9 mouse cellular contexts compared by ENCODE assay signal in the genomic region with DNA sequence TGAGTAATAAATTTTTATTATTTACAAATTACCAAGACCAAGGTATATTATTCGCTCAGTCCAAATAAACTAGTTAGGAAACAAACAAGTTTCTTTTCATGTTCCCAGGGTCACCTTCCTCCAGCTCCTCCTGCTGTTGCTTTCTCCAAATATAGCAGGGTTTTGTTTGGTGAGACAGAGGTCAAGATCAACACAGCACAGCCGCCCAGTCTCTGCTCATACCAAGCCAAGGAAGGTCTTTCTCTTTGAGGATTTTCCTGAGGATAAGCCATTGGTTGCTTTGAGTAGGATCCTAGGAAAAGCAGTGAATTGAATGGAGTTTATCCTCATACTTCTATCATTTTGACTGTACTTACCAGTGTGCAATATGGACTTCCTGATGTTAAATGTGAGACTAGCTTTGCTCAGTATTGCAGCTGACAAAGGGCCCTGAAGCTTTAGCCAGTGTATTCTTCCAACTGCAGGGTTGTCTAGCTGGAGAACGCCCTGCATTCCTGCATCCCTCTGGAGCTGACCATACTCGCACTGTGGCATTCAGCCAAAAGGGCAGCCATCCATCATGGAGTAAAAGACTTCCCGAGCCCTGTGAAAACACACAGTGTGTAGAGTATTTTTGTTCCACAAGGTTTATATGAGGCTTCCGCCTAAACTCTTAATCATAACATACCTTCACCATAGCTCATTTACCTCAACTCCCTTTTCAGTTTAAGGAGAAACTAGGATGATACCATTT. TPM values are rescaled to one million over a fixed set of nuclear protein-coding genes. Genes with fewer than 3 reads are reported as not detected.
DNase-seq lines count a peak whose midpoint lies in the region; ATAC-seq lines count a peak whose summit lies in the region.
"Had no signal": no experiment of that assay in that cellular context is flagged by ENCODE, and none has a peak within 500 bp of the region (broad histone marks: within the 10 kb centered on the region; RNA-seq: fewer than 3 reads in every experiment).

No protein-coding gene starts in this region.

- no peaks in the 10 kb centered on the region for H3K9me3 ChIP-seq in heart, embryonic 10.5 days
- H3K9me3 ChIP-seq: midbrain, embryonic 15.5 days had no signal

- ATAC-seq in frontal cortex, adult (ENCODE audit: low TSS enrichment) = no peak
- no peak for ATAC-seq in erythroid progenitor cell, adult 5-6 weeks (replicated peaks; ENCODE audit: low FRiP score, poor library complexity, severe bottlenecking)
- ATAC-seq: midbrain, embryonic 15.5 days had no signal

- no peaks in the 10 kb centered on the region for H3K27me3 ChIP-seq in heart, embryonic 10.5 days (ENCODE audit: insufficient read depth, poor library complexity, severe bottlenecking)
- H3K27me3 ChIP-seq: midbrain, embryonic 15.5 days had no signal

- intact Hi-C loops in heart, postnatal 14 days (cut with DNase I) = no loop called here

- peak; percentile 50 to 64 for DNase-seq in heart, postnatal 14 days
- no peak for DNase-seq in heart, embryonic 10.5 days (ENCODE audit: low spot score)
- peak; percentile 77 for DNase-seq in adrenal gland, adult 2 months
- DNase-seq in kidney, adult 18-20 months = peak; percentile 74
- DNase-seq in lung, postnatal 36 days = peak; percentile 71
- DNase-seq in left cerebral cortex, adult 8-10 months (ENCODE audit: low spot score in 2 of 2) = no peak

- peaks cover 16% of the 10 kb centered on the region; the same call in 1 of the 2 replicates for H3K4me1 ChIP-seq in heart, embryonic 10.5 days
- H3K4me1 ChIP-seq: midbrain, embryonic 15.5 days had no signal

- 58% methylated on average over 6 of the region's 6 CpGs for WGBS in heart, embryonic 10.5 days

- H3K4me3 ChIP-seq in heart, embryonic 10.5 days = no peak overlapping the region
- H3K4me3 ChIP-seq: midbrain, embryonic 15.5 days had no signal

- no peak overlapping the region for H3K27ac ChIP-seq in heart, embryonic 10.5 days
- H3K27ac ChIP-seq: midbrain, embryonic 15.5 days had no signal

- H3K36me3 ChIP-seq in heart, embryonic 10.5 days = no peaks in the 10 kb centered on the region
- H3K36me3 ChIP-seq: midbrain, embryonic 15.5 days had no signal

RNA-seq across cellular contexts. Expression of a gene that starts 10.3 kb away (rescaled TPM):
- 1 to 10 TPM; 5.1 to 5.5 TPM for total RNA-seq in heart, postnatal 14 days (2021)
- polyA plus RNA-seq in heart, embryonic 10.5 days (2016; fragmentation: Nextera tagmentation; extraction: Ambion mirVana) = 0.20 and 0.30 TPM in 2 replicates
- total RNA-seq in adrenal gland, adult 2 months (2021) = 1 to 10 TPM; 1.8 to 3.5 TPM
- polyA plus RNA-seq in adrenal gland, adult 2 months (2012; rRNA removed) = 0.74 and 0.84 TPM in 2 replicates
- total RNA-seq in left cerebral cortex, adult 8-10 months (2022) = 1 to 10 TPM in 1 of 4 experiments, under 1 TPM in 3; 0.59 to 1.0 (median 0.80) TPM
- total RNA-seq in erythroid progenitor cell, adult 5-6 weeks (2015; ENCODE audit: low replicate concordance) = not detected in 2 replicates
- not detected in 2 replicates for total RNA-seq in erythroid progenitor cell, adult 5-6 weeks (2017; ENCODE audit: low replicate concordance)

RNA-seq across cellular contexts. Expression of a gene that starts 10.4 kb away (rescaled TPM):
- total RNA-seq in heart, postnatal 14 days (2021) = 10 to 100 TPM; 13.3 to 15.1 TPM
- polyA plus RNA-seq in heart, embryonic 10.5 days (2016; fragmentation: Nextera tagmentation; extraction: Ambion mirVana) = 0.36 TPM in 2 replicates
- total RNA-seq in adrenal gland, adult 2 months (2021) = 1 to 10 TPM; 3.9 to 5.6 TPM
- 1.7 TPM in 2 replicates for polyA plus RNA-seq in adrenal gland, adult 2 months (2012; rRNA removed)
- 1 to 10 TPM; 1.4 to 2.6 (median 1.9) TPM for total RNA-seq in left cerebral cortex, adult 8-10 months (2022)
- total RNA-seq in erythroid progenitor cell, adult 5-6 weeks (2015; ENCODE audit: low replicate concordance) = not detected in 2 replicates
- total RNA-seq in erythroid progenitor cell, adult 5-6 weeks (2017; ENCODE audit: low replicate concordance) = not detected in 2 replicates

Comparison
In these comparisons a context has a peak if more than half of its experiments do, and no peak if none do; other contexts are left out.
1. DNase-seq: peak in heart, postnatal 14 days (2 of 2), adrenal gland, adult 2 months (single experiment), kidney, adult 18-20 months (single experiment) and lung, postnatal 36 days (single experiment); none in heart, embryonic 10.5 days (single experiment) and left cerebral cortex, adult 8-10 months (0 of 2).